Mouse (Mus musculus): ENCODE data around the gene Gabbr1. TPM values are rescaled to one million over a fixed set of nuclear protein-coding genes. Genes with fewer than 3 reads are reported as not detected.

Gene Gabbr1
- polyA plus RNA-seq, 1 experiment: 28.7 TPM

GRCm38 (mm10) chr17:37022628-37023576 lies 22.9 kb upstream of the Gabbr1 start, which contains the start of gene Mog:
Gene Mog (minus strand): TSS chr17:37023398.
- Histone ChIP-seq H3K4me3 (ENCODE audit: extremely low read depth, insufficient read depth, insufficient read length) (no peak within 1 kb of the TSS), H3K4me1 (ENCODE audit: control insufficient read depth, insufficient read depth, insufficient read length) (peaks cover 2% of the 10 kb centered on the region; the same call in 1 of the 2 replicates), H3K27me3 (ENCODE audit: control insufficient read depth, insufficient read depth, low read length) (no peaks in the 10 kb centered on the region), H3K27ac (ENCODE audit: insufficient read depth, low read length) (no peak within 1 kb of the TSS), H3K36me3 (ENCODE audit: control insufficient read depth, insufficient read depth, low read length) (no peaks in the 10 kb centered on the region)
- 61% methylated on average over 9 of the region's 9 CpGs for WGBS
- no peak for DNase-seq (ENCODE audit: low read depth in 1 of 2, low spot score in 2 of 2)
- no peak for TF ChIP-seq CTCF (IDR thresholded peaks at IDR 0.05; ENCODE audit: extremely low read depth, insufficient read depth, insufficient read length, insufficient replicate concordance)

GRCm38 (mm10) chr17:37026425-37026824 lies 19.3 kb upstream of the Gabbr1 start:
- H3K4me1 ChIP-seq (ENCODE audit: control insufficient read depth, insufficient read depth, insufficient read length): peaks cover 2% of the 10 kb centered on the region; the same call in 1 of the 2 replicates

DNA sequence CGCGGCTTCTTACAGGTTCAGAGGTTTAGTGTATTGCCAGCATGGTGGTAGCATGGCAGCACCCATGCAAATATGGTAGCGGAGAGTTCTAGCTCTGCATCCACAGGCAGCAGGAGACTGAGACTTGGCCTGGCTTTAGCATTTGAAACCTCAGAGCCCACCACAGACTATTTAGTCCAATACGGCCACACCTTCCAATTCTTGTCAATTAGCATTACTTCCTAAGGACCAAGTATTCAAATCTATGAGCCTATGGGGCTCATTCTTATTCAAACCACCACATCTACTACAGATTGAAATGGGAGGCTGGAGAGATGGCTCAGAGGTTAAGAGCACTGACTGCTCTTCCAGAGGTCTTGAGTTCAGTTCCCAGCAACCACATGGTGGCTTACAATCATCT lies 18.3 kb upstream of the Gabbr1 start:
- H3K27me3 ChIP-seq (ENCODE audit: control insufficient read depth, insufficient read depth, low read length): no peaks in the 10 kb centered on the region
- no peak for TF ChIP-seq POLR2A (IDR thresholded peaks at IDR 0.05; ENCODE audit: low read depth, low read length)
- no peak for TF ChIP-seq CTCF (IDR thresholded peaks at IDR 0.05; ENCODE audit: extremely low read depth, insufficient read depth, insufficient read length, insufficient replicate concordance)
- H3K27ac ChIP-seq (ENCODE audit: insufficient read depth, low read length): no peak overlapping the region
- no peak overlapping the region for H3K4me3 ChIP-seq (ENCODE audit: extremely low read depth, insufficient read depth, insufficient read length)
- 91% methylated on average over 4 of the region's 4 CpGs for WGBS
- peaks cover 2% of the 10 kb centered on the region; the same call in 1 of the 2 replicates for H3K4me1 ChIP-seq (ENCODE audit: control insufficient read depth, insufficient read depth, insufficient read length)
- no peak for DNase-seq (ENCODE audit: low read depth in 1 of 2, low spot score in 2 of 2)
- no peaks in the 10 kb centered on the region for H3K36me3 ChIP-seq (ENCODE audit: control insufficient read depth, insufficient read depth, low read length)

More at GRCm38 (mm10) chr17:37026425-37026824, 19.3 kb upstream of the Gabbr1 start:
- DNase-seq (ENCODE audit: low read depth in 1 of 2, low spot score in 2 of 2): no peak
- Histone ChIP-seq H3K36me3 (ENCODE audit: control insufficient read depth, insufficient read depth, low read length) (no peaks in the 10 kb centered on the region), H3K27ac (ENCODE audit: insufficient read depth, low read length) (no peak overlapping the region), H3K27me3 (ENCODE audit: control insufficient read depth, insufficient read depth, low read length) (no peaks in the 10 kb centered on the region), H3K4me3 (ENCODE audit: extremely low read depth, insufficient read depth, insufficient read length) (no peak overlapping the region)
- 85% methylated on average over 2 of the region's 2 CpGs for whole genome bisulfite sequencing
- TF ChIP-seq POLR2A (IDR thresholded peaks at IDR 0.05; ENCODE audit: low read depth, low read length) (no peak), CTCF (IDR thresholded peaks at IDR 0.05; ENCODE audit: extremely low read depth, insufficient read depth, insufficient read length, insufficient replicate concordance) (no peak)

DNA sequence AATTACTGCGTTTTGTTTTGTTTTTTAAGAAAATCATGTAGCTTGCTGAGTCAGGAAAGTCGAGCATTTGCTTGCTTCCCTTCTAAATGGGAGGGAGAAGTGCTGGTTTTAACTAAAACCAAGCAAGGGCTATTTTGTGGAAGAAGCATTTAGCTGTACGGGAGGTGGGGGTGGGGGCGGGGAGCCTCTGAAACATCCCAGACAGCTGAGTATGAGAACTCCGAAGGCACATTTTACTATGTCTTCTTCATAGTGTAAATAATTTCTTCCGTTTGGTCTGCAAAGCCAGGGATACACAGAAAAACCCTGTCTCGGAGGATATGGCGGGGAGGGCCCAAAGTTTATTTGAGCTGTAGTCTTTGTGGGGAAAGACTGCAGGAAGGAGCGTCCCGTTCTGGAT lies 17.6 kb upstream of the Gabbr1 start:
- Histone ChIP-seq H3K36me3 (ENCODE audit: control insufficient read depth, insufficient read depth, low read length) (no peaks in the 10 kb centered on the region), H3K27ac (ENCODE audit: insufficient read depth, low read length) (no peak overlapping the region), H3K4me1 (ENCODE audit: control insufficient read depth, insufficient read depth, insufficient read length) (no peaks in the 10 kb centered on the region), H3K4me3 (ENCODE audit: extremely low read depth, insufficient read depth, insufficient read length) (no peak overlapping the region), H3K27me3 (ENCODE audit: control insufficient read depth, insufficient read depth, low read length) (no peaks in the 10 kb centered on the region)
- DNase-seq (ENCODE audit: low read depth in 1 of 2, low spot score in 2 of 2): no peak
- 56% methylated on average over 10 of the region's 10 CpGs for WGBS
- TF ChIP-seq POLR2A (IDR thresholded peaks at IDR 0.05; ENCODE audit: low read depth, low read length): no peak
- TF ChIP-seq CTCF (IDR thresholded peaks at IDR 0.05; ENCODE audit: extremely low read depth, insufficient read depth, insufficient read length, insufficient replicate concordance): no peak

- TF ChIP-seq CTCF (IDR thresholded peaks at IDR 0.05; ENCODE audit: extremely low read depth, insufficient read depth, insufficient read length, insufficient replicate concordance) (no peak), POLR2A (IDR thresholded peaks at IDR 0.05; ENCODE audit: low read depth, low read length) (no peak)
- H3K4me3 ChIP-seq (ENCODE audit: extremely low read depth, insufficient read depth, insufficient read length): peak overlapping the region; percentile 54
- 4% methylated on average over 14 of the region's 14 CpGs for WGBS
- H3K4me1 ChIP-seq (ENCODE audit: control insufficient read depth, insufficient read depth, insufficient read length): no peaks in the 10 kb centered on the region
- no peaks in the 10 kb centered on the region for H3K27me3 ChIP-seq (ENCODE audit: control insufficient read depth, insufficient read depth, low read length)
- DNase-seq (ENCODE audit: low read depth in 1 of 2, low spot score in 2 of 2): peak; percentile 50 to 64
- H3K36me3 ChIP-seq (ENCODE audit: control insufficient read depth, insufficient read depth, low read length): no peaks in the 10 kb centered on the region
- no peak overlapping the region for H3K27ac ChIP-seq (ENCODE audit: insufficient read depth, low read length)
Observed at GRCm38 (mm10) chr17:37028683-37029120, 17.1 kb upstream of the Gabbr1 start.

GRCm38 (mm10) chr17:37029162-37029561 lies 16.6 kb upstream of the Gabbr1 start:
- Histone ChIP-seq H3K4me3 (ENCODE audit: extremely low read depth, insufficient read depth, insufficient read length) (no peak overlapping the region), H3K4me1 (ENCODE audit: control insufficient read depth, insufficient read depth, insufficient read length) (no peaks in the 10 kb centered on the region), H3K36me3 (ENCODE audit: control insufficient read depth, insufficient read depth, low read length) (no peaks in the 10 kb centered on the region), H3K27ac (ENCODE audit: insufficient read depth, low read length) (no peak overlapping the region), H3K27me3 (ENCODE audit: control insufficient read depth, insufficient read depth, low read length) (no peaks in the 10 kb centered on the region)
- DNase-seq (ENCODE audit: low read depth in 1 of 2, low spot score in 2 of 2): no peak
- 83% methylated on average over 8 of the region's 8 CpGs for WGBS
- TF ChIP-seq POLR2A (IDR thresholded peaks at IDR 0.05; ENCODE audit: low read depth, low read length) (no peak), CTCF (IDR thresholded peaks at IDR 0.05; ENCODE audit: extremely low read depth, insufficient read depth, insufficient read length, insufficient replicate concordance) (no peak)

All from spleen, adult 2 months (tissue).